Mouse (Mus musculus) hematopoietic stem cell, adult 5-6 weeks (primary cell): Measurements from ENCODE around the gene Ogfod2. TPM values are rescaled to one million over a fixed set of nuclear protein-coding genes. Genes with fewer than 3 reads are reported as not detected.
A peak's percentile ranks its signal among the peaks of the same experiment; 100 is the strongest.

Source experiments
- ATAC-seq, 2 experiments: fragments of 125-278 bp in 1 of 2; replicated peaks in 1 of 2; 2 replicates each; pipeline ENCODE4 v1.8.0; 2016 to 2017; ENCODE audit warnings: inconsistent platforms in 2 of 2, mild to moderate bottlenecking in 2 of 2, moderate number of reproducible peaks in 2 of 2, low read depth in 1 of 2, moderate TSS enrichment in 1 of 2; ENCODE audit not compliant: low FRiP score in 2 of 2, poor library complexity in 2 of 2, severe bottlenecking in 2 of 2, insufficient read depth in 1 of 2, low TSS enrichment in 1 of 2
- total RNA-seq: library from RNA; stranded (forward); fragments of 172-1452, 232-1000 nt; gene quantifications from 2 replicates; pipeline ENCODE4 v1.2.3, GENCODE M21; 2017

Gene Ogfod2
- total RNA-seq, 1 experiment from 2014 or later: 7.9 TPM

DNA sequence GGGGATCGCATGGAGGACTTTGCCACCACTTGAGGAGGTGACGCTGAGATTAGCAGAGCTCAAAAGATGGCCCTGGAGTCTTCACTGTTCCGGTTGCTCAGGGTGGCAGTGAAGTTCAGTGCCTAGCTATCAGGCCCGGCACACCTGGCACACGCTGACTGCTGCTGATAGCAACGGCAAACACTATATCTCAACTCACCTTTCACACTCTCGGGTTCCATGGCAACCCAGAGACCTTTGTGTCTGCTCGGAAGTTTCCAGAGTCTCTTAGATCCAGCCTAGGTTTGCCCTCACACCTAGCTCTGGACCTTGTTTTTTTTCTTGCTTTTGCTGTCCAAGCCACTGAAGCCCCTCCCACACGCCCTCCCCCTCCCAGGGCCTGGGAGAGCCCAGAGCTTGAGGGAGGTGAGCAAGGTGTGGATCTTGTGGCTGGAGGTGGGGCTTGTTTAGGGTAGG lies 20.1 kb upstream of the Ogfod2 start:
- ATAC-seq: no peak

DNA sequence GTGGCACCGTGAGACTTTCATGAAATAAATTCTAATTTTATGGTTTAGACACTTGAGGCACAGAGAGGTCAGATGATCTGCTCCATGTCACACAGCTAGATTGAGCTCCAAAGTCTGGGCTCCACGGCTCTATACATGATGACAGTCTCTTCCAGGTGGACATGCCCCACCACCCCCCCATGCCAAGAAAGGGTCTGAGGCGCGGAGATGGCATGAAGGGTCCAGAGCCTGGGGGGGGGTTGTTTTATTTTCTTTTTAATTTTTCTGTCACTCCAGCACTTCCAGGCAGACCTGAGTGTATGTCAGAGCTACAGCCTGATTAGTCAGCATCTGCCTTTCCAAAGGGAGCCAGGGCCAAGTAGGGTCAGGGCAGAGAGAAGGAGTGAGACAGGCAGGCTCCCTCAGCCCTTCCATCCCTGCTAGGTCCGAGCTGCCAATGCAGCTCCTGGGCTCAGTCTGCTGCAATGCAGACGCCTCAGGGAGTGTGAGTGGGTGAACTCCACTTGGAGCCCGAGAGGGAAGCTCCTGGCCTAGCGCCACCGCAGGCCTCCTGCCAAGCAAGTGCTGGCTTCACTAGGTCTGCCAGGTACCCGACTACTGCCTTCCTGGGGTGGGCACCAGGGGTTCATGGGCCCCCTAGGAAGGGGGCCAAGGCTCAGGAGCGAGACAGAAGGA lies 18.8 kb upstream of the Ogfod2 start:
- no peak for ATAC-seq

- no peak for ATAC-seq
Measured at GRCm38 (mm10) chr5:124093852-124094604, 18.1 kb upstream of the Ogfod2 start.

GRCm38 (mm10) chr5:124095077-124095581 lies 17.0 kb upstream of the Ogfod2 start:
- ATAC-seq: peak in 1 of 2 experiments; percentile 8; a peak in 1 of 4 replicates

DNA sequence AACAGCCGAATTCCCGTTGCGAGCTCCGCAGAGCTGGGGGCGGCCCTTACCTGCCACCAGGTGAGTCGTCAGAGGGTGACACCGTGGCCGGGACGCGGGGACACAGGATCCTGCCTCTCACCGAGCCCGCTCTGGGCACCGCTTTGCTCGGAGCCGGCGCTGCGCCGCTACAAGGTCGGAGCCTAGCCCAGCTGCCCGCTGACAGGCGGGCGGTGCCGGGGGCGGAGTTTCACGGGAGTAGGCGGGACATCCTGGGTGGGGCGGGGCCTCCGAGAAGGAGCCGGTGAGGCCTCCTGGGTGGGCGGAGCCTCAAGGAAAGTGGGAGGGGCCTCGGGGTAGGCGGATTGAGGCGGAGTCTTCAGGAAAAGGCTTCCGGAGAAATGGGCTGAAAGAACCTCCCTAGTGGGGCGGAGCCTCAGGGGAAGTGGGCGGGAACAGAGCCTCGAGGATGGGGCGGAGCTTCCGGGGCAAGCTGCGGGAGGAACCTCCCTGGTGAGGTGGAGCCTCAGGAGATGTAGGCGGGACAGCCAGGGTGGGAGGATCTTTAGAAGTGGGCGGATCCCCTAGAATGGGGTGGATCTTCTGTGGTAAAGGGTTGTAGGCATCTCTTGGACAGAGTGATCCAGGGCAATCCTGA lies 16.4 kb upstream of the Ogfod2 start, which contains the start of gene Abcb9:
TSS of gene Abcb9 (minus strand) at position 203 of the 637 bp plus-strand sequence.
- peak; percentile 88 to 93 for ATAC-seq

GRCm38 (mm10) chr5:124098923-124099322 lies 13.2 kb upstream of the Ogfod2 start:
- no peak for ATAC-seq

- ATAC-seq: no peak
Measured at GRCm38 (mm10) chr5:124100128-124101044, 11.7 kb upstream of the Ogfod2 start.

GRCm38 (mm10) chr5:124102326-124102725 lies 9.8 kb upstream of the Ogfod2 start:
- ATAC-seq: no peak

DNA sequence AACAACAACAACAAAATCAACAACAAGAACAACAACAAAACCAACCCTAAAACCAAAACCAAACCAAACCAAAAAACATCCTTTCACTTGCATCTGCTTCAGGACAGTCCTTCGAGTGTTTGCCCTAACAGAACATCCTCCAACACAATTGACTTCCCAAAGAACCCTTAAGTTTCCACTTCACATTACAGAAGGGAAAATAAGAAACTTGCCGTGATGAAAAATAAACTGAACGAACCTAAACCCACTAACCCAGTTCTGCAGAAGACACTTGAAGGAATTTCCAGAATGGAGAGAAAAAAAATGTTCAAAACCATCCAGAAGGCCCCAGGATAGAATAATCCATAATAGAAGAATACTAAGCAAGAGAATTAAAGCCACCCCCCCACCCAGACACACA lies 9.1 kb upstream of the Ogfod2 start:
- ATAC-seq: no peak

- ATAC-seq: no peak
Measured at GRCm38 (mm10) chr5:124103552-124103951, 8.5 kb upstream of the Ogfod2 start.

DNA sequence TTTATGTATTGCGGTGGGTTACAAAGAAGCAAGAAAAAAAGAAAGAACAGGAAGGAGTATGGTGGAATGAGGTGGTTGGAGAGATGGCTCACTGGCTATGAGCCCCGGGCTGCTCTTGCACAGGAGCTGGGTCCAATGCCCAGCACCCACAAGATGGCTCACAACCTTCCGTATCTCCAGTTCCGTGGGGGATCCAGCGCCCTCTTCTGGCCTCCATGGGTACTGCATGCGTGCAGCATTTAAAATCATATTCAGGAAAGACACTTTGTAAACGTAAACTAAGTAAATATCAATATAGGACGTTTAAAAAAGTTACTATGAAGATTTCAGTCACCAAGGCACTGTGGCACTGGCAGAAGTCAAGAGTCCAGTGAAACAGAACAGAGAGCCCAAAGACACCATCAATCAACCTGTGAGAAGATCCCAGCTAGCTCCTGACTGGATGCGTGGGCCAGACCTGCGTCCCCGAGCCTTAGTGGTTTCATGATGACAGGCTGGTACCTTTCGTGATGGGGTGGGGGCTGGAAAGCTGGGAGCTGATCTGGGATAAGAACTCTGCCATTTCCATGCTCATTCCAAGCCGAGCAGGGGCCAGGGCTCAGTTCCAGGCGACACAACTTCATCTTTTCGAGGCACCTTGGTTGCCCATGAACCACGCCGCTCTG lies 888 bp upstream of the Ogfod2 start:
- no peak for ATAC-seq

DNA sequence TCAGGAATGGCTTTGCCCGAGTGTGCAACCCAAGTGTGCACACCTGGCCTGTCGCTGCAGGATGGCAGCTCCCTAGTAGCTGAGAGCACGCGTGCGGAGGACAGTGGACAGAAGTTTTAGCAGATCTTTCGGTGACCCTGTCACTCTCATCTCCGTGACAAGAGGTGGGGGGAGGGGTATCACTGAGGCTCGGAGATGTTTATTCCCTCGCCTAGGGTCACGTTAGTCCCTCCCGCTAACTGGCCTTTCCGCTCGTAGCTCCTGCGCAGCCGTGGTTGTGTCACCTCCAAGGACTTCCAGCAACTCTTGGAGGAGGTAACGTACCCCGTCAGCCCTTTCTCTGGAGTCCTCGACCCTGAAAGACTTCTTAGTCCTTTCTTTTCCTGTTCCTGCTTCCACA lies 434 bp downstream of the Ogfod2 start:
- no peak for ATAC-seq

DNA sequence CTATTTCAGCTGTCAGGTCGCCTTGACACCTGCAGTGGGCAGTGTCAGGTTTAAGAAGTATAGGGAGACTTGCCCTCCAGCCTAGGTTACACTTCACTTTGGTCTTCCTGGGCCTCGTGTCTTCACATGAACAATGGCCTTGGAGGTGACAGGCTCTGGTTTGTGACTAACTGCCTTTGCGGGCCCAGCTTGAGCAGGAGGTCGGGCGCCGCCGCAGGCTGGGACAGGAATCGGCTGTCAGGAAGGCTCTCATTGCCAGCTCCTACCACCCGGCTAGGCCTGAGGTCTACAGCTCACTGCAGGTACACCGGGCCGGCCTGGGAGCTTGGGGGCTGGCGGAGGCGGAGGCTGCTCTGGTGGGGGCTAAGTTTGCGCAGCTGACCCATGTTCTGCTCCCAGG lies 933 bp downstream of the Ogfod2 start:
- peak; percentile 38 to 51; a peak in 3 of 4 replicates for ATAC-seq

DNA sequence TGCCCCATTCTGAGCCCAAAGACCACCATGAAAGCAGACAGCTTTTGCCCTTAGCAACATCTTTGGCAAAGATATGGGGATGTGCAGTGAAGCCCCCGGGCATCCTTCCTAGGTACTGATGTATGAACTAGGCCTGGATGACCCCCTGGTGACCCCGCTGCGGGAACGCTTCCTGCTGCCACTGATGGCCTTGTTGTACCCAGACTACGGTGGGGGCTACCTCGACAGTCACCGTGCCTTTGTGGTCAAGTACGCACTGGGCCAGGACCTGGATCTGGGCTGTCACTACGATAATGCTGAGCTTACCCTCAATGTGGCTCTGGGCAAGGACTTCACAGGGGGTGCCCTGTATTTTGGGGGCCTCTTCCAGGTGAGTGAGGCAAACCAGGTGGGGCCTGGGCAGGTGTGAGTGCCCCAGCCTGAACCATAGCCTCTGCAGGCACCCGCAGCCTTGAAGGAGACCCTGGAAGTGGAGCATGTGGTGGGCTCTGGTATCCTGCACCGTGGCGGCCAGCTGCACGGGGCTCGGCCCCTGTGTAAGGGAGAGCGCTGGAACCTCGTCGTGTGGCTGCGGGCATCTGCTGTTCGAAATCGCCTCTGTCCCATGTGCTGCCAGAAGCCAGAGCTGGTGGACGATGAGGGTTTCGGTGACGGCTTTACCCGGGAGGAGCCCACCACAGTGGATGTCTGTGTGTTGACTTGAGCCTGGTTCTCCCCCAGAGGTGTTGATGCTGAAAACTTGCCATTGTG lies 2.4 kb downstream of the Ogfod2 start:
- no peak for ATAC-seq

DNA sequence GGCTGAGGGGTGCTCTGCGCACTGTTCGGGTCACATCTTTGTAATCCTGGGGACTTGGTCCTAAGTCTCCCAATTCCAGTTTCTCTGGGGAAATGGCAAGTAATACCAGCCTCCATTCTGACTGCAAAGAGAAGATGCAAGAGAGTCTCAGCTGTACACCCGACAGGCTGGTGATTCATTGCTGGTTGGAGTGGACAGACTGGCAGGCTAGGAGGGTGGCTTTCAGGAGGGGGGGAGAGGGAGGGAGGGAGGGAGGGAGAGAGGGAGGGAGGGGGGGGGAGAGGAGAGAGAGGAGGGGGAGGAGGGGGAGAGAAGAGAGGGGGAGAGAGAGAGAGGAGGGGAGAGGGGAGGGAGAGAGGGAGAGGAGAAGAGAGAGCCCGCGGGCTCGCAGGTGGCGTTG lies 3.4 kb downstream of the Ogfod2 start:
- no peak for ATAC-seq
